Mouse (Mus musculus) right cerebral cortex, adult 18-20 months (tissue): ENCODE measurements around the gene Sema7a.

Experiments used
- DNase-seq: peaks from one replicate; pipeline ENCODE4 v3.0.0; 2022; ENCODE audit warnings: mixed read lengths

Sema7a gene

GRCm38 (mm10) chr9:57939431-57940348 lies at the start of gene Sema7a:
Sema7a (plus strand) TSS chr9:57940112.
- DNase-seq = peak; percentile 90

- DNase-seq = no peak
Measured at GRCm38 (mm10) chr9:57900478-57900877, 39.4 kb upstream of the Sema7a start.

- no peak for DNase-seq
Measured at GRCm38 (mm10) chr9:57901197-57901596, 38.7 kb upstream of the Sema7a start.

GRCm38 (mm10) chr9:57901601-57902000 lies 38.3 kb upstream of the Sema7a start:
- DNase-seq = no peak

GRCm38 (mm10) chr9:57902132-57902531 lies 37.8 kb upstream of the Sema7a start:
- peak; percentile 73 for DNase-seq

GRCm38 (mm10) chr9:57903589-57904249 lies 36.2 kb upstream of the Sema7a start:
- no peak for DNase-seq

GRCm38 (mm10) chr9:57904250-57904644 lies 35.7 kb upstream of the Sema7a start:
- no peak for DNase-seq

- DNase-seq = no peak
Measured at GRCm38 (mm10) chr9:57907206-57907605, 32.7 kb upstream of the Sema7a start.

GRCm38 (mm10) chr9:57910254-57911160 lies 29.4 kb upstream of the Sema7a start, which contains the start of gene Ubl7:
Ubl7 (plus strand) TSS chr9:57910979.
- DNase-seq = peak; percentile 95

- DNase-seq = no peak
Measured at GRCm38 (mm10) chr9:57912571-57912970, 27.3 kb upstream of the Sema7a start.

- DNase-seq = peak; percentile 51
Measured at GRCm38 (mm10) chr9:57921491-57922060, 18.3 kb upstream of the Sema7a start.

- DNase-seq = no peak
Measured at GRCm38 (mm10) chr9:57922381-57922780, 17.5 kb upstream of the Sema7a start.

- no peak for DNase-seq
Measured at GRCm38 (mm10) chr9:57923046-57923445, 16.9 kb upstream of the Sema7a start.

- DNase-seq = no peak
Measured at GRCm38 (mm10) chr9:57931166-57931767, 8.6 kb upstream of the Sema7a start.

GRCm38 (mm10) chr9:57932253-57932652 lies 7.7 kb upstream of the Sema7a start:
- DNase-seq = peak; percentile 66

GRCm38 (mm10) chr9:57932831-57933602 lies 6.9 kb upstream of the Sema7a start:
- DNase-seq = peak; percentile 75

- peak; percentile 88 for DNase-seq
Measured at GRCm38 (mm10) chr9:57935683-57936437, 4.1 kb upstream of the Sema7a start.

- DNase-seq = no peak
Measured at GRCm38 (mm10) chr9:57937171-57937570, 2.7 kb upstream of the Sema7a start.

- no peak for DNase-seq
Measured at GRCm38 (mm10) chr9:57937651-57938050, 2.3 kb upstream of the Sema7a start.
